Mouse (Mus musculus) liver, embryonic 14.5 days (tissue): ENCODE data around the gene Itga8.

ENCODE experiments used
- CTCF ChIP-seq: IDR thresholded peaks from 2 replicates; pipeline ENCODE4 v1.5.1; 2016; ENCODE audit warnings: antibody characterized with exemption, low read depth, control low read depth
- EP300 ChIP-seq: IDR thresholded peaks from 2 replicates; pipeline ENCODE4 v1.6.1; 2016; ENCODE audit warnings: antibody characterized with exemption, low read depth

DNA sequence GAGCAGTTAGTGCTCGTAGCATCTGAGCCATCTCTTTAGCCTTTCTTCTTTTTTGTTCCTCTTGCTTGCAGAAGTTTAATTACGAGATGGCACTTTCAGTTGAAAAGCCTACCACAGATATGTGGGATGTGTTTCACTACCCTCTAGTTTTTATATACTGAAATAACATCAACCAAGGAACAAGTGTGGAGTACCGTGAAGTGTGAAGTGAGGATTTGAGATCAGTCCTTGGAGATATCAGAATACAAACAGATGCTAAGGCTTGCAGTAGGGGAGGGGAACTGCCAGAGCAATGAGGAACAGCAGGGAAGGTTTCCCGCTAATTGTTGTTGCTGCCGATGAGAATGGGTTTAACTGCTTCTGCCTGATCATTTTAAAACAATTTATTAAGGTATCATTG is 114.1 kb downstream of the Itga8 start:
- TF ChIP-seq EP300 (no peak), CTCF (no peak)
